Comparison of ENCODE assay signal across 10 mouse cellular contexts in the genomic region with DNA sequence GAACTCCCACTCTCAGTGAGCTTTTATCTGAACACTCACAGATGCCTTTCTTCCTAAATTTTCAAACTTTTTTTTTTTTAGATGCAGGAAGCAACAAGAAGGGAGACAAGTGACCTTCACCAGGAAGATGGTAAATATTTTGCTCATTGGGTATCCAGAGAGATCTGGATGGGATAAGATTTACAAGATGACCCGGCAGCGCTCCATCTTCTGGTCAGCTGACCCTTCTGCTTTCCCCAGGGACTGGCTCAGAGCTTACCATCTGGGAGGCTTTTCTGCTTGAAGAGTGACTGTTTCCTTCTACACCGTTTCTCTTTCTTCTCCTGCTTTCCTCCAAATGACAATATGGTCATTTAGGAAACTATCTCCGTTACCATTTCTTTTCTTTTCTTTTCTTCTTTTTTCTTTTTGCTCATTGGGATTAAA. TPM values are rescaled to one million over a fixed set of nuclear protein-coding genes. Genes with fewer than 3 reads are reported as not detected.
DNase-seq lines count a peak whose midpoint lies in the region; ATAC-seq lines count a peak whose summit lies in the region.
"Had no signal": no experiment of that assay in that cellular context is flagged by ENCODE, and none has a peak within 500 bp of the region (broad histone marks: within the 10 kb centered on the region; RNA-seq: fewer than 3 reads in every experiment).

No protein-coding gene starts in this region.

- H3K27ac ChIP-seq in midbrain, embryonic 13.5 days, result peak overlapping the region; percentile 87
- H3K27ac ChIP-seq: lung, embryonic 15.5 days had no signal

- peaks cover 18% of the 10 kb centered on the region for H3K4me1 ChIP-seq in midbrain, embryonic 13.5 days (replicated peaks)
- H3K4me1 ChIP-seq: lung, embryonic 15.5 days had no signal

- WGBS in midbrain, embryonic 13.5 days, result under 1% methylated on average over 4 of the region's 4 CpGs

- H3K4me3 ChIP-seq in midbrain, embryonic 13.5 days (replicated peaks), result no peak overlapping the region
- H3K4me3 ChIP-seq: lung, embryonic 15.5 days had no signal

- H3K9ac ChIP-seq in midbrain, embryonic 13.5 days (replicated peaks), result no peak overlapping the region
- H3K9ac ChIP-seq: lung, embryonic 15.5 days had no signal

- intact Hi-C loops in heart, postnatal 14 days (cut with DNase I), result no loop called here

- DNase-seq in gastrocnemius, postnatal 10 days, result peak; percentile 44
- no peak for DNase-seq in gastrocnemius, adult 8-10 months (ENCODE audit: low spot score in 2 of 2)
- DNase-seq in brain, adult 2 months (ENCODE audit: low read depth, low spot score), result peak; percentile 71
- DNase-seq in heart, postnatal 14 days, result peak; percentile 40 to 52
- no peak for DNase-seq in right cerebral cortex, postnatal 14 days
- no peak for DNase-seq in urinary bladder, postnatal 36 days (ENCODE audit: low spot score in 2 of 2)

- no peaks in the 10 kb centered on the region for H3K36me3 ChIP-seq in midbrain, embryonic 13.5 days
- H3K36me3 ChIP-seq: lung, embryonic 15.5 days had no signal

- H3K9me3 ChIP-seq in midbrain, embryonic 13.5 days, result no peaks in the 10 kb centered on the region
- H3K9me3 ChIP-seq: lung, embryonic 15.5 days had no signal

- peak overlapping the region; percentile 26 for H3K4me2 ChIP-seq in midbrain, embryonic 13.5 days (replicated peaks)
- H3K4me2 ChIP-seq: lung, embryonic 15.5 days had no signal

- peak; percentile 80 for ATAC-seq in midbrain, embryonic 13.5 days
- no peak for ATAC-seq in megakaryocyte, adult 5-6 weeks (ENCODE audit: poor library complexity, severe bottlenecking)

- H3K27me3 ChIP-seq in midbrain, embryonic 13.5 days, result no peaks in the 10 kb centered on the region
- H3K27me3 ChIP-seq: lung, embryonic 15.5 days had no signal

RNA-seq across cellular contexts. Expression of gene Tppp3, which starts 25.2 kb away (rescaled TPM):
- total RNA-seq in gastrocnemius, postnatal 10 days (2021), result 100 to 1,000 TPM; 260 to 285 TPM
- total RNA-seq in gastrocnemius, adult 8-10 months (2022), result 10 to 100 TPM; 22.7 to 38.8 (median 34.2) TPM
- 10 to 100 TPM; 47.7 to 50.1 TPM for total RNA-seq in heart, postnatal 14 days (2021)
- 93.1 and 111 TPM in 2 replicates for polyA plus RNA-seq in midbrain, embryonic 13.5 days (2015; fragmentation: Nextera tagmentation; extraction: Ambion mirVana)
- total RNA-seq in megakaryocyte, adult 5-6 weeks (2015), result 2.5 and 2.9 TPM in 2 replicates
- total RNA-seq in megakaryocyte, adult 5-6 weeks (2017), result 6.5 and 13.4 TPM in 2 replicates

RNA-seq across cellular contexts. Expression of gene Lrrc36, which starts 32.8 kb away (rescaled TPM):
- total RNA-seq in gastrocnemius, postnatal 10 days (2021), result 1 to 10 TPM in 1 of 2 experiments, under 1 TPM in 1; 0.93 to 1.1 TPM
- total RNA-seq in gastrocnemius, adult 8-10 months (2022), result under 1 TPM in 2 of 4 experiments, not detected in 2; 0.70 TPM
- under 1 TPM; 0.68 to 0.86 TPM for total RNA-seq in heart, postnatal 14 days (2021)
- polyA plus RNA-seq in midbrain, embryonic 13.5 days (2015; fragmentation: Nextera tagmentation; extraction: Ambion mirVana), result 1.5 and 2.4 TPM in 2 replicates
- 0.07 TPM in 1 of 2 replicates, not detected in the other for total RNA-seq in megakaryocyte, adult 5-6 weeks (2015)
- not detected in 2 replicates for total RNA-seq in megakaryocyte, adult 5-6 weeks (2017)

RNA-seq across cellular contexts. Expression of gene Kctd19, which starts 32.8 kb away (rescaled TPM):
- total RNA-seq in gastrocnemius, postnatal 10 days (2021), result under 1 TPM in 1 of 2 experiments, not detected in 1; 0.07 TPM
- total RNA-seq in gastrocnemius, adult 8-10 months (2022), result under 1 TPM in 2 of 4 experiments, not detected in 2; 0.08 to 0.49 TPM
- not detected for total RNA-seq in heart, postnatal 14 days (2021)
- not detected in 2 replicates for polyA plus RNA-seq in midbrain, embryonic 13.5 days (2015; fragmentation: Nextera tagmentation; extraction: Ambion mirVana)
- not detected in 2 replicates for total RNA-seq in megakaryocyte, adult 5-6 weeks (2015)
- not detected in 2 replicates for total RNA-seq in megakaryocyte, adult 5-6 weeks (2017)
- total RNA-seq: gastrocnemius, postnatal 4 days had no signal
- polyA plus RNA-seq: lung, embryonic 15.5 days had no signal

RNA-seq across cellular contexts. Expression of gene Zdhhc1, which starts 50.6 kb away (rescaled TPM):
- total RNA-seq in gastrocnemius, postnatal 10 days (2021), result 10 to 100 TPM; 10.9 to 15.9 TPM
- total RNA-seq in gastrocnemius, adult 8-10 months (2022), result 10 to 100 TPM; 10.3 to 11.7 (median 11.4) TPM
- total RNA-seq in heart, postnatal 14 days (2021), result 10 to 100 TPM; 14.9 to 16.3 TPM
- polyA plus RNA-seq in midbrain, embryonic 13.5 days (2015; fragmentation: Nextera tagmentation; extraction: Ambion mirVana), result 26.2 and 31.3 TPM in 2 replicates
- 0.52 and 1.2 TPM in 2 replicates for total RNA-seq in megakaryocyte, adult 5-6 weeks (2015)
- 0.20 and 0.92 TPM in 2 replicates for total RNA-seq in megakaryocyte, adult 5-6 weeks (2017)

Comparison
In these comparisons a context has a peak if more than half of its experiments do, and no peak if none do; other contexts are left out.
1. DNase-seq: peak in gastrocnemius, postnatal 10 days (single experiment), brain, adult 2 months (single experiment) and heart, postnatal 14 days (2 of 2); none in gastrocnemius, adult 8-10 months (0 of 2), right cerebral cortex, postnatal 14 days (single experiment) and urinary bladder, postnatal 36 days (0 of 2).
2. RNA of gene Tppp3, which starts 25.2 kb away (total RNA-seq): 260 to 285 TPM in gastrocnemius, postnatal 10 days; 47.7 to 50.1 TPM in heart, postnatal 14 days, 22.7 to 38.8 TPM in gastrocnemius, adult 8-10 months and 2.5 to 13.4 TPM in megakaryocyte, adult 5-6 weeks; every median in the first group is over 4 times any median in the second.